Mouse (Mus musculus): Measurements from ENCODE around the gene Socs3.

GRCm38 (mm10) chr11:117995255-117995654 lies 25.4 kb upstream of the Socs3 start:
- no peak for TF ChIP-seq CTCF (IDR thresholded peaks at IDR 0.05; ENCODE audit: low read depth)
- no peak for TF ChIP-seq EP300 (optimal IDR thresholded peaks at IDR 0.05)
